Mouse (Mus musculus): ENCODE results near the gene B3gnt6. TPM values are rescaled to one million over a fixed set of nuclear protein-coding genes. Genes with fewer than 3 reads are reported as not detected.

Gene B3gnt6
- total RNA-seq, 2 experiments from 2014 or later, result 0.23 to 0.26 TPM

DNA sequence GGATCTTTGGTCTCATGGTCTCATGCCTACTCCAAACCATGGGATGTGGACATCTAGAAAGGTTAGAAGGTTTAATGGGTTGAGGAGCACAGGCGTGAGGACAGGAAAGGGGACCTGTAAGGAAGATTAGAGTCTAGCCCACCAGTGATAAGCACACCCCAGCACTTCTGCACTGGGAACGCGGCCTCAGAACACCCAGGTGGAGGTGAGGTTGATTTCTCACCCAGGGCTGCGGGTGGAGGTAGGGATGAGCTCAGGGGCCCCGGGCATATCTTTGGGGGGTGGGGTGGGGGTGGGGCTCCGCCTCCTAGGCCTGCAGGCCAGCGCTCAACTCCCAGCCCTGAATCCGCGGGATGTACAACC lies 21.7 kb downstream of the B3gnt6 start:
- no peak for DNase-seq (ENCODE audit: low spot score in 2 of 2)

DNA sequence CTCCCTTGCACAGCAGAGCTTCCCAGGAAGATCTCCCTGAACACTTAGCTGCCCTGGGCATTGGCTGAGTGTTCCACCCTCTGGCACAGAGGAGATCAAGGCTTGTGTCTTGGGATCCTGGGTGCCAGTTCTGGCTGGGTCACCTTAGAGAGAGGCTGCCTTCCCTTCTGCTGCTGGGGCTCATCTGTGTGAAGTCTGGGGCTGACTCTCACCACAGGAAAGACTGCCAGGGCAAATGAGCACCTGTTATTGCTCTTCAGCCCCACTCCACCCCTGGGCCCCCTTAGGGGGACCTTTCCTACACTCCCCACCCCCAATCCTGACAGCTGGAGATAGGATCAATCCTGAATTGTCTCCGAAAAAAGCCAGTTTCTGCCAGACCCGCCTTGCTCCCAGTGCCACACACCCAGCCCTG lies 22.2 kb downstream of the B3gnt6 start:
- no peak for DNase-seq (ENCODE audit: low spot score in 2 of 2)

GRCm38 (mm10) chr7:98176322-98177070 lies 22.8 kb downstream of the B3gnt6 start:
- no peak for DNase-seq (ENCODE audit: low spot score in 2 of 2)

GRCm38 (mm10) chr7:98174883-98175755 lies 24.2 kb downstream of the B3gnt6 start:
- DNase-seq (ENCODE audit: low spot score in 2 of 2), result no peak

DNA sequence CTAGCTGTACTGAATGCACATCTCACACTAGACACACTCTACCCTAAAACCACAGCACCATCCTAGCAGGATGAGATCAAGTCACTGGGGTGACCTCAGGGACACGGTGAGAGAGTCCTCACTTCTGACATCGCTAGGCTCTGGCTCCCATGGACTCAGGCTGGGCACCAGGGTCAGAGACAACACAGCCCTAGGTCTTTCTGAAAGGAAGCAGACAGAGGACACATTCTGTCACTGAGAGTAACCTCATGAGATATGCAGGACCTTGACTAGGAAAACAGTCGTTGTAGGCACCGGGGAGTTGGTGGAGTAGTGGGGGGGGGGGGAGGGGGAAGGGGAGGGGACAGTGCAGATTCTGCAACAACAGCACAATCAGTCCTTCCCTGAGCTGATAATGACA lies 25.9 kb downstream of the B3gnt6 start:
- no peak for DNase-seq (ENCODE audit: low spot score in 2 of 2)

- DNase-seq (ENCODE audit: low spot score in 2 of 2), result no peak
These were observed 26.6 kb downstream of the B3gnt6 start for GRCm38 (mm10) chr7:98172661-98173060.

DNA sequence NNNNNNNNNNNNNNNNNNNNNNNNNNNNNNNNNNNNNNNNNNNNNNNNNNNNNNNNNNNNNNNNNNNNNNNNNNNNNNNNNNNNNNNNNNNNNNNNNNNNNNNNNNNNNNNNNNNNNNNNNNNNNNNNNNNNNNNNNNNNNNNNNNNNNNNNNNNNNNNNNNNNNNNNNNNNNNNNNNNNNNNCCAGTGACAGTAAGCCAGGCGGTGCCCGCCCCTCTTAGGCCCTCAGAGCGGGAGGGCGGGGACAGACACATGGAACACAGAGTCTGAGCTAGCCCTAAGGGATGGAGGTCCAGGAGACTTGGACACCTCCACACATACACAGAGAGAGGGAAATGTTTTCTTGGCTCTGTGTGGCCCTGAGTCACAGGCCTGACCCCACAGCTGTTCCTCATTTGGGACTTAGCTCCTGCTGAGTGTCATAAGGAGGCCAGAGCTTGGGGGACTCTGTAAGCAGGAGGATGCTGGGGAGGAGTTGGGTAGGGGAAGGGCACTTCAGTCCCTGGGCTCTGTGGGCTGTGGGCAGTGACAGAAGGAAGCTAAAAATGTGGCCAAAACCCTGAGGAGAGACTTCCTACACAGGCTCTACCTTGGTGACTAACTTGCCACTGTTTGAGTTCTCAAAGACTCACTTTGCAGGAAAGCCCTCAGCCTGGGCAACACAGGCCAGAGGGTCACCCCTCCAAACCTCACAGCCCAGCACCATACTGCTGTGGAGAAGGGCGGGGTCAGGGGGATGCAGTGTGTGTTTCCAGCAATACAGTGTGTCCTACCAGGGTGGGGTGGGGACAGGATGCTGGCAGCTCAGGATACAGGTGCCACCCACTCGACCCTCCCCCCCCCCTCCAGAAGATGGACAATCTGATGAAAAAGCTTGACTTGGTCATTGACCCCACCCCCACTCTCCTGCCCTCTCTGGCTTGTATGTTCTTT lies 27.9 kb downstream of the B3gnt6 start:
- DNase-seq (ENCODE audit: low spot score in 2 of 2), result no peak

DNA sequence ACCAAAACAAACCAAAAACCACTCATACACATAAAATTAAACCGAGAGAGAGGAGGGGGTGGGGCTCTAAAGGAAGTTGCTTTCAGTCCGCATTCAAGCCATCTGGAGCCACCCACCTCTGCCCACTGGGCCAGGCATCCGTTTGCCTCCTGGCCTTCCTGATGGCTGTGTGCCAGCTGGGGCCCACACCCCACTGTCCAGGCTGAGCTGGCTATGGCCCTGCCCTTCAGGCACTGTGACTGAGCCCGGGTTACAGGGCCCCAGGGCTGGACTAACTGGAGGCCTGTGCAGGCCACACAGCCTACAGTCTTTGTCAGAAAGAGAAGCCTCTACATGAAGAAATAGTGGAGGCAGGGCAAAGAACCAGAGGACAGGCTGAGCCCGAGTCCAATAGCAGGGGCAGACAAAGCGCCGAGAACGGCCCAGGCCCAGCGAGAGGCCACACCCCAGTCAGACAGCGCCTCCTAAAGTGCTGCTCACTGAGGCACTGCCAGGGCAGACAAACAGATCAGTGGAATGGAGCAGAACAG lies 34.2 kb downstream of the B3gnt6 start:
- no peak for DNase-seq (ENCODE audit: low spot score in 2 of 2)

DNA sequence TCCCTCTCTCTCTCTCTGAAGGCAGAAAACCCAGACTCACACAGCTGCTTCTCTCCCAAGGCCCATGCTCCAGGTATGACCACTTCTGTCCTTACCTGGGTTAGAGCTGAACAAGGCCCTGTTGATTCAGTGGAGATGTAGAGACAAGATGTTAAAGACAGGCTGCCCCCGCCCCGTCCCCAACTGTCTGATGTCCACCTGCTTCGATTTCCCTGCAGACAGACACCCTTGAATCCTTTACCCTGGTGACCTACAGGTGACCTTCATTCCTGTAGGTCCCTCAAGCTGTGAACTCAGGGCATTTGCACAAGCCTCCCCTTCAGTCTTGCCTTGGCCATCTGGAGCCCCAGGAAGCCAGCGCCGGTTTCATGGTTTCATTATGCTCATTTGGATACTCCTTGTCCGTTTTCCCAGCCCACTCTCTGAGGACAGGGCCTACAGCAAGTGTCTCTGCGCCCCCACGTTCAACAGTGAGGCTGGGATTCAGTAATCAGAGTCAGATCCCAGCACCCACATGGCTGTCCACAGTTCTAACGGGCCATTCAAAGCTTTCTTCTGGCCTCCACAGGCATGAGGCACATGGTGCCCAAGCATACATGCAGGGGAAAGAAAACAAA lies 34.8 kb downstream of the B3gnt6 start:
- DNase-seq (ENCODE audit: low spot score in 2 of 2), result no peak

DNA sequence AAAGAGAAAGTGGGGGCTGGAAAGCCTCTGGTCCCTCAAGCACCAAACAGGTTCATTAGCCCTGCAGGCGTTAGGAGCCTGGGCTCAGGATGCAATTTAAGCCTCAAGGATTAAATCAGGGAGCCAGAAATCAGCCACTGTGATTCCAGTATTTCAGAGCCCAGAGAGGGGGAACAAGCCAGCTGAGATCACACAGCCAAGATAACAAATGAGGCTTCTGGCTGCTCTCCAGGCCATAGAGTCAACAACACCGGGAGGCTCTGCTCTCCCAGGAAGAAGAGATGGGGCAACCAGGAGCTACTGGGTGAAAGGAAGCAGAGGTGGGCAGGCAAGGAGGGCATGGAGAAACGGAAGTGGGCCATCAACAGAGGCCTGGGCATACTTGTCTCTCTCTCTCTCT lies 35.6 kb downstream of the B3gnt6 start:
- DNase-seq (ENCODE audit: low spot score in 2 of 2), result no peak

- no peak for DNase-seq (ENCODE audit: low spot score in 2 of 2)
These were observed 37.0 kb downstream of the B3gnt6 start for GRCm38 (mm10) chr7:98162239-98162638.

GRCm38 (mm10) chr7:98160041-98160740 lies 39.1 kb downstream of the B3gnt6 start:
- no peak for DNase-seq (ENCODE audit: low spot score in 2 of 2)

DNA sequence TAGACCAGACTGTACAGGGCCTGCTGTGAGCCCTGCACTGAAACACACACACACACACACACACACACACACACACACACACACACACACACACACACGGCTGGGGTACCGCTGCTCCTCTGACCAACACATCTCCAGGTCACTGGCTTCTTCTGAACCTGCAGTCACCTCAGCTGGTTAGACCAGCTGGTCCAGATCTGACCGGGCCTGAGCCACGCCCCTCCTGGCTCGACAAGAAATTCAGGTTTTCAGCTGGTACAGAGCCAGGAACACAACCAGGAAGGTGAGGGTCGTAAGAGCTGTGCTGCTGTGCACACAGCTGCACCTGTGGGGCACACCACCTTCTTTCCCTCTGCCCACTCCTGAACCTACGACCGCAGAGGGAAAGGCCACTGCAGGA lies 40.8 kb downstream of the B3gnt6 start:
- no peak for DNase-seq (ENCODE audit: low spot score in 2 of 2)

DNA sequence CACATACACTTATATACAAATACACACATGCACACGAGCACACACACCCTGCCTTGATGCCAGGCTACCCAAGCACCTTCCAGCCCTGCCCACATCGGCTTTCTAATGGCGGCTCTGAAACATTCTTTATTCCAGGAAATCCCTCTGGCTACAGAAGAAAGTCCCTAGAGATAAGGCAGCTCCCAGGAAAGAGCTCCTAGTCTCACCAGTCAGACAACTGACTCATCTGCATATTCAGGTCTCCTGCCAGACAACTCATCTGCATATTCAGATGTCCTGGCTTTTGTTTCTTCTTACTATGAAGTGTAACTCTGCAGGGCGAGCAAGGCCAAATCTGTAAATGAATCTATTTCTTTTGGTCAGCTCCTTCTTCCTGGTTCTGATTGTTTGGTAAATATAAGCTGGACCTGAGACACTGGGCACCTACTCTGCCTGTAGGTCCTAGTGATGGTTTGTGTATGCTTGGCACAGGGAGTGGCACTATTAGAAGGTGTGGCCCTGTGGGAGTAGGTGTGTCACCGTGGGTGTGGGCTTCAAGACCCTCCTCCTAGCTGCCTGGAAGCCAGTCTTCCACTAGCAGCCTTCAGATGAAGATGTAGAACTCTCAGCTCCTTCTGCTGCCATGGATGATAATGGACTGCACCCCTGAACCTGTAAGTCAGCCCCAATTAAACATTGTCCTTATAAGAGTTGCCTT lies 41.5 kb downstream of the B3gnt6 start:
- no peak for DNase-seq (ENCODE audit: low spot score in 2 of 2)

DNA sequence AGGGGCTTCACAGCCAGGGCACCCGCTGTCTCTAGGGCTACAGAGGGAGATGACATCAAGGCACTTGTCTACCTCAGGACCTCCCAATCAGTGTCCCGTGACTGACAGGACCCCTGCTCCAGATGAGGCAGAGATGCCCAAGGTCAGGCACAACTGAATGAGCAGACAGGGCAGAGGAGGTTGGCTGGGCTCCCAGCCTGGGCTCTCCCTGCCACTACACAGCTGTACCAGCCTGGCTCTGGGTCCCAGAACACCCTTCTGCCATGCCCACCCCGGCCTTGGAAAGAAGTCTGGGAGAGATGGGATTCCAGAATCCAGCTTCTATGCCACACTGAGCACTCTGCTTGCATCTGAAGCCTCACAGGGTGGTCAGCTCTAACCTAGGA lies 43.0 kb downstream of the B3gnt6 start:
- no peak for DNase-seq (ENCODE audit: low spot score in 2 of 2)

GRCm38 (mm10) chr7:98155546-98156279 lies 43.6 kb downstream of the B3gnt6 start:
- DNase-seq (ENCODE audit: low spot score in 2 of 2), result peak; percentile 58 to 73

GRCm38 (mm10) chr7:98153892-98154291 lies 45.4 kb downstream of the B3gnt6 start:
- no peak for DNase-seq (ENCODE audit: low spot score in 2 of 2)

GRCm38 (mm10) chr7:98153345-98153744 lies 45.9 kb downstream of the B3gnt6 start:
- DNase-seq (ENCODE audit: low spot score in 2 of 2), result no peak

DNA sequence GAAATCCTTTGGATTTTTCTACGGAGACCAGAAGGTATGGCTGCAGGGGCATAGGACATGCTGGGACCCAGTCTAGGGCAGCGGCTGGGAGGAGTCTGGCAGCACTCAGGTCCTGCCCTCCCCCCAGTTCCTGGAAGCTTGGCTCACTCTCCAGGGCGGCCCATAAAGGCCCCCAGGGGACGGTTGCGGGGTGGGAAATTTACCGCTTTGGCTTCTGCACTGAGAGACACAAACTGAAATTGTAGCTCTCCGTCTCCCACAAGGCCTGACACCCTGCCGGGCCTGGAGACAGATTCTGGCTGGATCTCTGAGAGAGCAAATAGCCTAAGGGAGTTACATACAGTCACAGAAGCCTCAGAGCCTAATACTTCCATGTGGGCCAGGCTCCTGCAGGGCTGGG lies 46.9 kb downstream of the B3gnt6 start:
- DNase-seq (ENCODE audit: low spot score in 2 of 2), result no peak
